Mouse (Mus musculus) urinary bladder, postnatal 14 days (tissue): ENCODE measurements around the gene Bcl7b.
A peak's percentile ranks its signal among the peaks of the same experiment; 100 is the strongest.

Experiments
- DNase-seq: peaks from one replicate; pipeline ENCODE4 v3.0.0; 2021; ENCODE audit warnings: low spot score

The Bcl7b gene

DNA sequence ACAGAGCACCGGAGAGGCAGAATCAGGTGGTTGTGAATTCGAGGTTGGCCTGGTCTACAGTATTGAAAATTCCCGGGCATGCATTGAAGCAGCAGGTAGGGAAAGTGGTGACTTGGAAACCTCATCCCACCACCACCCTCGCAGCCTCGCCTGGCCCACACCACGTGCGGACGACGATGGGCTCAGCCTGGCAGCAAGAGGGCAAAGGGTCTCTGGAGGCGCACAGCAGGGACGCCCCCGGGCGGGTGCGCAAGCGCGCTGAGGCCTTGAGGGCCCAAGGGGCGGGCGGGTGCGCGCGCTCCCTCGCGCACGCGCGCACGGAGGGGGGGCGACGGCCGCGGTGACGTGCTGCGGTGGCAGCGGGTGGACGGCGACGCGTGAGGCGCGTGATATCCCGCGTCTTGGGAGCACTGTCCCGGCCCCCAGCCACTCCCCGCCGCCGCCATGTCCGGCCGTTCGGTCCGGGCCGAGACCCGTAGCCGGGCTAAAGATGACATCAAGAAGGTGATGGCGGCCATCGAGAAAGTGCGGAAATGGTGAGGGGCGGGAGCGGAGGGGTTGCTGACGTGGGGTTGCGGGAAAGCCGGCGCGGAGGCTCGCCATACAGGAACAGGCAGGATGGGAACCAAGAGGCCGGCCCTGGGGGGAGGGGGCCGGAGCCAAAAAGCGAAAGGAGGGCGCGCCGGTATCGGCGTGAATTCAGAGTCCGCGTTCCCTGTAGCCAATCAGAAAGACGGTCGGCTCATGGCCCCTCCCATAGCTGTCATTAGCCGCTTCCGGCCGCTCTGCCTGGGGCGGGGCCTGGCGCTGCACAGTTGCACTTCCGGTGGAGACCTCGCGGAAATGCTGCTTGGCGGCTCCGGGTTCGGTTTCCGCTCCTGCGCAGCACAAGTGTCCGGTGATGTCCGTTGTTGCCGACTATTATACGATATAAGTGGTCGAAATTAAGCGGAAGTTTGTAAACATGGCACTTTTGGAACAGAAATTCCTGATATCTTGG, at the start of gene Bcl7b:
Gene Bcl7b, plus strand, starts transcription at position 221 of the 1,000 bp plus-strand sequence.
- peak; percentile 97 for DNase-seq

GRCm38 (mm10) chr5:135118589-135119081, 49.4 kb upstream of the Bcl7b start:
- peak; percentile 63 for DNase-seq

- DNase-seq: no peak
Measured at GRCm38 (mm10) chr5:135120753-135121152, 47.3 kb upstream of the Bcl7b start.

GRCm38 (mm10) chr5:135126121-135126520, 42.0 kb upstream of the Bcl7b start:
- no peak for DNase-seq

- DNase-seq: no peak
Measured at GRCm38 (mm10) chr5:135127669-135128068, 40.4 kb upstream of the Bcl7b start.

DNA sequence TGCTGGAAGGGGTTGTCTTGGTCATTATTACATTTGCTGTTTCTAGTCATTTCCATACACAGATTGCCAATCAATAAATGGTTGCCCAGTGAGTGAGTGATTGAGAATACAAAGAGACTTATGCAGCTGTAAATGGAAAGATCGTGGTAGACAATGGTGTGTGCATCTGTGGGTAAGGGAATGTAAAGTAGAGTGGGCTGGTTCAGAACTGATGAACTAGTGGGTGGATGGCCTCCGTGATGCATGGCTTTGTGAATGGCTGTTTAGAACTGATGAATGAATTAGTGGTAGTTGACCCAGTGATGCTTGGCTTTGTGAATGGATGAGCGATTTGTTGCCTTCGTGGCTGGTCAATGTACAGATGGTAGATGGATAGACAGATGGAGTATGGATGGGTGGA, 38.3 kb upstream of the Bcl7b start:
- DNase-seq: no peak

GRCm38 (mm10) chr5:135133736-135134405, 34.2 kb upstream of the Bcl7b start:
- DNase-seq: peak; percentile 77

- peak; percentile 26 for DNase-seq
Measured at GRCm38 (mm10) chr5:135134534-135134933, 33.5 kb upstream of the Bcl7b start.

- DNase-seq: no peak
Measured at GRCm38 (mm10) chr5:135139881-135140280, 28.2 kb upstream of the Bcl7b start.

DNA sequence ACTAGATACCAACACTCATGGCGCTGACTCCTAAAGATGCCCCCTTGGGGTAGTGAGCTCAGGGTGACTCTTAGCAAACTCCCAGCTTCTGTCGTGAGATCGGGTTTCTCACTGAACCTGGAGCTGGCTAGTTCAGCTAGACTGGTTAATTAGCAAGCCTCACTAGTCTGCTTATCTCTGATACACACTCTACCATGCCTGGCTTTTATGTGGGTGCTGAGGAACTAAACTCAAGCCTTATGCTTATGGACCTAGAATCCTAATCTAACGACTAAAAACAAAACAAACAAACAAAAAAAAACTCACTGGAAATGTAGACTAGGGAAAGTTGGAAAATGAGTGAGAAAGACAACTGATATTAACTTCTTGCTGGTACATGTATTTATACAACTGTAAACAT, 23.6 kb upstream of the Bcl7b start:
- no peak for DNase-seq

GRCm38 (mm10) chr5:135145532-135145931, 22.6 kb upstream of the Bcl7b start:
- DNase-seq: no peak

DNA sequence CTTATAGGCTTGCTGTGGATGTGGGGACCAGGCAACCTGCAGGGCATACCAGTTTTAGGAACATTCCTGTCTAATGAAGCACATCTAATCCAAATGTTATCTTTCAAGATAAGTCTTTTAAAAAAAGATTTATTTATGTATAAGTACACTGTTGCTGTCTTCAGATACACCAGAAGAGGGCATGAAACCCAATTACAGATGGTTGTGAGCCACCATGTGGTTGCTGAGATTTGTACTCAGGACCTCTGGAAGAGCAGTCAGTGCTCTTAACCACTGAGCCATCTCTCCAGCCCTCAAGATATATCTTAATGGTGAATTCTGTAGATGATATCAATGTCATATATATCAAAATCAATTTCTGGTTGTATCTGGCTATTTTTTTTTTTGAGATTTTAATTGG, 22.1 kb upstream of the Bcl7b start:
- no peak for DNase-seq

DNA sequence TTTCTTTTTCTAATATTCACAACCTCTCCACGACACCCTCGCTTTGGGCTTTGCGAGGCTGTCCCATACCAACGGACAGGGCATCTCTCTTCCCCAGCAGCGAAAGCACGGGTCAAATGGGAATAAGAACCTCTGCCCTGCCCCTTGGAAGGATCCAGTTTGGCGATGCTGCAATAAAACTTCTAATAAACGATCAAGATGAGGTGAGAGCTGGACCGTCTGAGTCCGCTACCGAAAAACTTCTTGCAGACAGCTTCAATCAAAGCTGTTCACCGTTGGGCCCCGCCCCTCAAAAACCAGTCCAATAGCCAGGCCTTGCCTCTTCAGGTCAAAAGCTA, 19.4 kb upstream of the Bcl7b start:
- DNase-seq: no peak

DNA sequence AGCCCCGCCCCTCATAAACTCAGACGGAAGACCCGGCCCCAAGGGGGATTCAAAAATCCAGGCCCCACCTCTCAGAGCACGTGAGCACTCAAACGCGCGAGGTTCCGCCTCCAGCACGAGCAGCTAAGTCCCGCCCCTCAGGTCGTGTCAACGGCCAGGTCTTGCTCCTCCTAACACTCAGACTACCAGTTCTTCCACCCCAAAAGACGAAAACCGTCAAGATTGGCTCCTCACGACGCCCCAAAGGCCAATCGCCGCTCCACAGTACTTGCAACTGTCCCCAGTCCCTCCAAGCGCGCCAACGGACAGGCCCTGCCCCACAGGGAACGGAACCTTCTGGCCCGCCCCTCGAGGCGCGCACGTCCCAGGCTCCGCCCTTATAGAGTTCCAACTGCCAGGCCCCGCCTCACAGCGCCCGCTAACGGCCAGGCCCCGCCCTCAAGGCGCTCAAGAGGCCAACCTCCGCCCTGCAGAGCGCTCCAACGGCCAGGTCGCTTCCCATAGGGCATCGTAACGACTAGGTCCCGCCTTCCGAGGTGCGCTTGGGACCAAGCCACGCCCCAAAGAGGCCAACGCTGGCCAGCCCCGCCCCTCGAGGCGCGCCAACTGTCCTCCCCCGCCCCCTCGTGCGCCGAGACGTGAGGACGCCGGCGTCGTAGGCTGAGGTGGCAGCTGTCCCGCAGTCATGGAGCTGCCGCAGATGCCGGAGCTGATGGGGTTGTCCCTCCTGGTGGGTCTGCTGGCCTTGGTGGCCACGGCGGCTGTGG, 18.8 kb upstream of the Bcl7b start, which contains the start of gene Tbl2:
Gene Tbl2, plus strand, starts transcription at position 605 of the 767 bp plus-strand sequence.
- DNase-seq: peak; percentile 99

- no peak for DNase-seq
Measured at GRCm38 (mm10) chr5:135149820-135150178, 18.3 kb upstream of the Bcl7b start.

- no peak for DNase-seq
Measured at GRCm38 (mm10) chr5:135156496-135156895, 11.6 kb upstream of the Bcl7b start.

DNA sequence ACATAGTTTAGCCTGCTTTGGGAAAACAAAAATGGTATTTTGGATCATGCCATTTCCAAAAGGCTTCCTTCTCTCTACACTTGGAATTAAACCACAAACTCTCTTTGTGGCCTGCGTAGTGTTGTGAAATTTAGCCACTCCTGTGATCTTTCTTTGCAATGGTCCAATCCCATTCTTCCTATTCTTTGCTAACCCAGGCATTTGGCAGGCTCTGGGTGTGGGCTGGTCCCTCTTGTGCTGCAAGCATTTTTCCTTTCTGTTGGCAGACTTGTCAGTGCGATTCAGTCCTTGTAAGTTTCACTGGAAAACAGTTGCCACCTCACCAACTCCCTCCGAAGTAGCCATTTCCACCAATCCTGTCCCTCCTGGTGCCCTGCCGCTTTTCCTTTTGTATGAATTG, 6.9 kb upstream of the Bcl7b start:
- DNase-seq: peak; percentile 43

DNA sequence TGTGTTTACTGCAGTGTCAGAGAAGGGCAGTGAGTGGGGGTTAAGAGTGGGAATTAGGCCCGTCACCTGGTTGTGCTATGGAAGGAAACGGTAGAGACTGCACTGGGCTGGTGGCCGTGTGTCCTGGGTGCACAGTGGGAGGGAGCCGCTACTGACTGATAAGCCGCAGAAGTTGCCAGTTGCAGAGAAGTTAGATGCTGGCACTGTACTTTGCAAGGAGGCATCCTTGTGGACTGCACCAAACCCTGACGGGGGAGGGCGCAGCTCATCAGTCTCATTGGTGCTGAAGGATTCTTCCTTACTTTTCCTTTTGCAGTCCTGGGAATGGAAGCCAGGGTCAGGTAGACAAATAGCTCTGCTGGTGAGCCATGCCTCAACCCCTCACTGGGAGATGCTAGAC, 6.4 kb upstream of the Bcl7b start:
- DNase-seq: no peak

- no peak for DNase-seq
Measured at GRCm38 (mm10) chr5:135162361-135162760, 5.7 kb upstream of the Bcl7b start.

DNA sequence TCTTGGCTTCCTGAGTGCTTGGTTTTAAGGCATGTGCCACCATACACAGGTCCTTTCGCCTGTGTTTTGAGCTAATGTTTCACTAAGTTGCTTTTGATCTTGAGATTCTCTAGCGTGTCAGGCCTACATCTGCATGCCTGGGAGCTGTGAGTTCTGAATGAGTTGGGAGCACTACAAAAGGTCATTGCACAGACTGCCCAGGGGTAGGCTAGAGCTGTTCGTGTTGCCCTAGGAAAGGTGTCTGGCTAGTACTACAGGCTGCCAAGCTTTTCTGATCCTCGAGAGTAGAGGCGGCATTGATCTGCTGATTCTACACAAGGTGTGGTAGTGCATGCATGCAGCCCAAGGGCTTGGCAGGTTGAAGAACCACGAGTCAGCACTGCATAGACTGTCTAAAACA, 5.3 kb upstream of the Bcl7b start:
- no peak for DNase-seq

GRCm38 (mm10) chr5:135166909-135167308, 1.2 kb upstream of the Bcl7b start:
- no peak for DNase-seq

- no peak for DNase-seq
Measured at GRCm38 (mm10) chr5:135167469-135167868, 614 bp upstream of the Bcl7b start.
